ENCODE assay signal across 10 mouse cellular contexts in genomic region chr4:148168287-148168686, GRCm38 (mm10). TPM values are rescaled to one million over a fixed set of nuclear protein-coding genes. Genes with fewer than 3 reads are reported as not detected.
DNase-seq lines count a peak whose midpoint lies in the region; ATAC-seq and TF ChIP-seq lines count a peak whose summit lies in the region.
"Had no signal": no experiment of that assay in that cellular context is flagged by ENCODE, and none has a peak within 500 bp of the region (broad histone marks: within the 10 kb centered on the region; RNA-seq: fewer than 3 reads in every experiment).

No protein-coding gene starts in this region.

- intact Hi-C loops in heart, postnatal 14 days (cut with DNase I) = loop anchor here (5.0 kb wide), 1 partner anchor 439 kb away; no protein-coding TSS in a partner anchor

- no peak overlapping the region for H3K27ac ChIP-seq in heart, embryonic 10.5 days
- H3K27ac ChIP-seq in testis, adult 2 months (ENCODE audit: control insufficient read depth, insufficient read depth, low read depth, low read length) = no peak overlapping the region
- H3K27ac ChIP-seq: embryonic facial prominence, embryonic 12.5 days; limb, embryonic 15.5 days had no signal

- WGBS in heart, embryonic 10.5 days = 24% methylated on average over 7 of the region's 7 CpGs

- peak; percentile 82; the same call in 1 of the 2 replicates for TF ChIP-seq CTCF in testis, adult 2 months (IDR thresholded peaks at IDR 0.05; ENCODE audit: control insufficient read depth, insufficient read depth, insufficient replicate concordance, low read depth, low read length)

- DNase-seq in heart, postnatal 14 days = peak; percentile 67 to 75
- DNase-seq in heart, embryonic 10.5 days (ENCODE audit: low spot score) = no peak
- DNase-seq in testis, postnatal 14 days (ENCODE audit: low spot score) = no peak
- peak; percentile 51 for DNase-seq in c-Kit-positive CD71-positive TER-119-positive erythroid progenitor cells, embryonic 14.5 days (ENCODE audit: low spot score)
- DNase-seq in urinary bladder, adult 2 months (ENCODE audit: low spot score) = no peak

- ATAC-seq in hematopoietic stem cell, adult 5-6 weeks (replicated peaks in 1 of 2; ENCODE audit: insufficient read depth in 1 of 2, low FRiP score in 2 of 2, low TSS enrichment in 1 of 2, low read depth in 1 of 2, poor library complexity in 2 of 2, severe bottlenecking in 2 of 2) = peak; percentile 28 to 33
- ATAC-seq in monocyte, adult 5-6 weeks (replicated peaks; ENCODE audit: insufficient number of reproducible peaks, low FRiP score, low TSS enrichment, poor library complexity, severe bottlenecking) = peak; percentile 54

- no peaks in the 10 kb centered on the region for H3K9me3 ChIP-seq in heart, embryonic 10.5 days
- H3K9me3 ChIP-seq: embryonic facial prominence, embryonic 12.5 days; limb, embryonic 15.5 days had no signal

- no peaks in the 10 kb centered on the region for H3K36me3 ChIP-seq in heart, embryonic 10.5 days
- H3K36me3 ChIP-seq in testis, adult 2 months (ENCODE audit: control insufficient read depth, insufficient read depth, low read length) = no peaks in the 10 kb centered on the region
- H3K36me3 ChIP-seq: embryonic facial prominence, embryonic 12.5 days; limb, embryonic 15.5 days had no signal

- peaks cover 93% of the 10 kb centered on the region for H3K27me3 ChIP-seq in heart, embryonic 10.5 days (ENCODE audit: insufficient read depth, poor library complexity, severe bottlenecking)
- no peaks in the 10 kb centered on the region for H3K27me3 ChIP-seq in testis, adult 2 months (ENCODE audit: control insufficient read depth, insufficient read depth, low read length)

- peaks cover 39% of the 10 kb centered on the region for H3K4me1 ChIP-seq in heart, embryonic 10.5 days
- peaks cover 7% of the 10 kb centered on the region for H3K4me1 ChIP-seq in testis, adult 2 months (ENCODE audit: control insufficient read depth, insufficient read depth, low read length)

- TF ChIP-seq POLR2A in testis, adult 2 months (IDR thresholded peaks at IDR 0.05; ENCODE audit: control insufficient read depth, low read depth, low read length) = no peak

- no peak overlapping the region for H3K4me3 ChIP-seq in heart, embryonic 10.5 days
- no peak overlapping the region for H3K4me3 ChIP-seq in testis, adult 2 months (ENCODE audit: control insufficient read depth, low read depth, low read length)
- H3K4me3 ChIP-seq: embryonic facial prominence, embryonic 12.5 days; limb, embryonic 15.5 days had no signal

RNA-seq across cellular contexts. Expression of gene Fbxo2, which starts 7.9 kb away (rescaled TPM):
- total RNA-seq in heart, postnatal 14 days (2021) = not detected
- 0.67 and 0.97 TPM in 2 replicates for polyA plus RNA-seq in heart, embryonic 10.5 days (2016; fragmentation: Nextera tagmentation; extraction: Ambion mirVana)
- polyA plus RNA-seq in testis, adult 2 months (2012; rRNA removed) = 41.2 and 42.8 TPM in 2 replicates
- total RNA-seq in hematopoietic stem cell, adult 5-6 weeks (2017) = not detected in 2 replicates
- not detected in 3 replicates for total RNA-seq in monocyte, adult 5-6 weeks (2017)
- polyA plus RNA-seq in urinary bladder, adult 2 months (2012; rRNA removed) = 3.6 and 4.6 TPM in 2 replicates

RNA-seq across cellular contexts. Expression of gene Fbxo44, which starts 8.0 kb away (rescaled TPM):
- 10 to 100 TPM in 1 of 2 experiments, 1 to 10 TPM in 1; 9.9 to 11.0 TPM for total RNA-seq in heart, postnatal 14 days (2021)
- 13.0 and 23.1 TPM in 2 replicates for polyA plus RNA-seq in heart, embryonic 10.5 days (2016; fragmentation: Nextera tagmentation; extraction: Ambion mirVana)
- 191 and 200 TPM in 2 replicates for polyA plus RNA-seq in testis, adult 2 months (2012; rRNA removed)
- 3.9 and 4.1 TPM in 2 replicates for total RNA-seq in hematopoietic stem cell, adult 5-6 weeks (2017)
- 1.5 to 3.5 TPM (median 2.6 TPM) in 3 replicates for total RNA-seq in monocyte, adult 5-6 weeks (2017)
- polyA plus RNA-seq in urinary bladder, adult 2 months (2012; rRNA removed) = 18.3 and 19.0 TPM in 2 replicates

RNA-seq across cellular contexts. Expression of gene Fbxo6, which starts 16.3 kb away (rescaled TPM):
- total RNA-seq in heart, postnatal 14 days (2021) = 10 to 100 TPM; 28.3 to 30.6 TPM
- 19.5 and 21.1 TPM in 2 replicates for polyA plus RNA-seq in heart, embryonic 10.5 days (2016; fragmentation: Nextera tagmentation; extraction: Ambion mirVana)
- 41.3 and 41.9 TPM in 2 replicates for polyA plus RNA-seq in testis, adult 2 months (2012; rRNA removed)
- total RNA-seq in hematopoietic stem cell, adult 5-6 weeks (2017) = 6.2 and 13.1 TPM in 2 replicates
- 12.7 to 17.3 TPM (median 13.8 TPM) in 3 replicates for total RNA-seq in monocyte, adult 5-6 weeks (2017)
- 66.4 and 70.1 TPM in 2 replicates for polyA plus RNA-seq in urinary bladder, adult 2 months (2012; rRNA removed)

RNA-seq across cellular contexts. Expression of gene Draxin, which starts 37.8 kb away (rescaled TPM):
- under 1 TPM; 0.05 to 0.07 TPM for total RNA-seq in heart, postnatal 14 days (2021)
- 0.12 and 0.48 TPM in 2 replicates for polyA plus RNA-seq in heart, embryonic 10.5 days (2016; fragmentation: Nextera tagmentation; extraction: Ambion mirVana)
- 0.24 and 0.32 TPM in 2 replicates for polyA plus RNA-seq in testis, adult 2 months (2012; rRNA removed)
- total RNA-seq in hematopoietic stem cell, adult 5-6 weeks (2017) = not detected in 2 replicates
- 0.29 to 3.1 TPM in 2 of 3 replicates, not detected in the other for total RNA-seq in monocyte, adult 5-6 weeks (2017)
- 0.01 and 0.04 TPM in 2 replicates for polyA plus RNA-seq in urinary bladder, adult 2 months (2012; rRNA removed)

RNA-seq across cellular contexts. Expression of gene Mad2l2, which starts 38.1 kb away (rescaled TPM):
- total RNA-seq in heart, postnatal 14 days (2021) = 10 to 100 TPM; 11.5 to 12.5 TPM
- 43.3 and 51.9 TPM in 2 replicates for polyA plus RNA-seq in heart, embryonic 10.5 days (2016; fragmentation: Nextera tagmentation; extraction: Ambion mirVana)
- polyA plus RNA-seq in testis, adult 2 months (2012; rRNA removed) = 332 and 347 TPM in 2 replicates
- 4.1 and 10.3 TPM in 2 replicates for total RNA-seq in hematopoietic stem cell, adult 5-6 weeks (2017)
- 1.5 to 7.6 TPM (median 6.4 TPM) in 3 replicates for total RNA-seq in monocyte, adult 5-6 weeks (2017)
- polyA plus RNA-seq in urinary bladder, adult 2 months (2012; rRNA removed) = 25.3 and 28.7 TPM in 2 replicates

Comparison
In these comparisons a context has a peak if more than half of its experiments do, and no peak if none do; other contexts are left out.
1. DNase-seq: peak in heart, postnatal 14 days (2 of 2) and c-Kit-positive CD71-positive TER-119-positive erythroid progenitor cells, embryonic 14.5 days (single experiment); none in heart, embryonic 10.5 days (single experiment), testis, postnatal 14 days (single experiment) and urinary bladder, adult 2 months (single experiment).